Mouse (Mus musculus): ENCODE data around the gene Tomm40l.
A peak's percentile ranks its signal among the peaks of the same experiment; 100 is the strongest.

Gene Tomm40l

DNA sequence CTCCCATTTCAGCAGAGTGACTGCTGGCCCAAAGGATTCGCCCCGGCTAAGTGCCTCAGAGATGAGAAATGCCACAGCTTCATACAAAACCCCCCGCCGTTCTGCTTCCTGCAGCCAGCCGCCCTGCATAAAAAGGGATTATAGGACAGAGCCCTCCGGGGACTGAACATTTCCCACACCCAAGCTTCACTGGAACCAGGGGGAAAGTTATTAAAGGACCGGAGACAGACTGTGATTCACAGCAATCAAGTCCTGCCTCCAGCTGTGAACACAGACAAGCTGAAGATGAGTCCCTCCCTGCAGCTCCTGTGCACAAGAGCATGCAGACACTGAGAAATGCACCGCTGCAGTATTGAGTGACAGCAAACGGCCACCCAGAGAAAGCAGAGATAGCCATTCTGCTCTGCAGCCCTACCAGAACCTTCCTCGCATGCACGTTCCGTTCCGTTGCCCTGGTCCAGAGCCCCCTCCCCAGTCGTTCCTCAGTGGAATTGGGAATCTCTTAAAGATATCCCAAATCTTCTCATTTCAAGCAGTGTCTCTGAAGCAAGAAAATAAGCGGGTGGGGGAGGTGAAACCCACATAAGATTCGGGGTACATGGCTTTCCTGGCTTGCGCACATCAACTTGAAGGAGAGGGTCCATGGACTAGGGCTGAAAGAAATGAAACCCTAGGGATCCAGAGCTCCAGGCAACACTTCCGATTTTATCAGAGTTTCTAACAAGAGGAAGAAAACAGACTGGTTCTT lies 29.0 kb downstream of the Tomm40l start:
- DNase-seq (ENCODE audit: low read depth): no peak

- DNase-seq (ENCODE audit: low read depth): no peak
Measured at GRCm38 (mm10) chr1:171192283-171192682, 30.0 kb downstream of the Tomm40l start.

DNA sequence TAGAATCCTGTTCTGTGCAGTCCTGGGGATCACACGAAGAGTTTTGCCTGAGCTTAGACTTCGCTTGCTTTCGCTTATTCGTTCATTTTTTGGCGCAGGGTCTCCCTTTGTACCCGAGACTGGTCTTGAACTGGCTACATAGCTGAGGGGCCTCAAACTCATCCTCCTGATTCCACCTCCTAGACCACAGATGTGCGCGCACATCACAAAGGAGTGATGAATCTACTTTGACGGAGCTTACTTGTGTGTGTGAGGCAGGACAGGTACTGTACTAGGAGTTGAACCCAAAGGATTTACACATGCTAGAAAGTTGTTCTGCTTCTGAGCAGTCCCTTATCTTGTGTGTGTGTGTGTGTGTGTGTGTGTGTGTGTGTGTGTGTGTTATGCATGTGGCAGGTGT lies 31.5 kb downstream of the Tomm40l start:
- DNase-seq (ENCODE audit: low read depth): no peak

DNA sequence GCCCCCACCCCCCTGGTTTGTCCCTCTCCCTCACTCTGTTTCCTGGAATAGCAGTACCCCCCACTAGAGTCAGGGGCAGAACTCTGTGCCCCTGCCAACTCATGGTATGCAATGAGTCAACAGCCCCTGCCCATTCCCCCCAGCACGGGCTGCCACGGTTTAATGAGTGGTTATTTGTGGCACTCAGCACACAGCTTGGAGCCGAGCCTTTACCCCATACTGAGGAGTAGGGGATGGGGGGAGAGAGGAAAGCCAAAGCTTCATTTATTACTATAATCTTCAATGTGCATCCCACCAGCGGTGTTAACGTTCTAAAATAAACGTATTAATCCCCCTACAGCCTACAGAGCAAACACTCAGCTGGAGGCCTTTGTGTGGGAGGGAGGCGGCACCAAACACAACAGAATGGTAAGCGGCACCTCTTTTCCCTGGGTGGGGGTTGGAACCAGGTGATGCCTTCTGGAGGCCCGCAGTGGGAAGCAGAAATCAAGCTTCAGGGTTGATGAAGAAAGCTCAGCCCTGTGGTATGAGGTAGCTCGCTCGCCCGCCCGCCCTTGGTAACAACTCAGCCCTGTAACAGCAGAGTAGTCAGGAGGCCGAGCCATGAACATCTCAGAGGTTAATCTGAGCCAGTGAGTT lies 32.7 kb downstream of the Tomm40l start:
- DNase-seq (ENCODE audit: low read depth): no peak

- DNase-seq (ENCODE audit: low read depth): no peak
Measured at GRCm38 (mm10) chr1:171189046-171189445, 33.3 kb downstream of the Tomm40l start.

DNA sequence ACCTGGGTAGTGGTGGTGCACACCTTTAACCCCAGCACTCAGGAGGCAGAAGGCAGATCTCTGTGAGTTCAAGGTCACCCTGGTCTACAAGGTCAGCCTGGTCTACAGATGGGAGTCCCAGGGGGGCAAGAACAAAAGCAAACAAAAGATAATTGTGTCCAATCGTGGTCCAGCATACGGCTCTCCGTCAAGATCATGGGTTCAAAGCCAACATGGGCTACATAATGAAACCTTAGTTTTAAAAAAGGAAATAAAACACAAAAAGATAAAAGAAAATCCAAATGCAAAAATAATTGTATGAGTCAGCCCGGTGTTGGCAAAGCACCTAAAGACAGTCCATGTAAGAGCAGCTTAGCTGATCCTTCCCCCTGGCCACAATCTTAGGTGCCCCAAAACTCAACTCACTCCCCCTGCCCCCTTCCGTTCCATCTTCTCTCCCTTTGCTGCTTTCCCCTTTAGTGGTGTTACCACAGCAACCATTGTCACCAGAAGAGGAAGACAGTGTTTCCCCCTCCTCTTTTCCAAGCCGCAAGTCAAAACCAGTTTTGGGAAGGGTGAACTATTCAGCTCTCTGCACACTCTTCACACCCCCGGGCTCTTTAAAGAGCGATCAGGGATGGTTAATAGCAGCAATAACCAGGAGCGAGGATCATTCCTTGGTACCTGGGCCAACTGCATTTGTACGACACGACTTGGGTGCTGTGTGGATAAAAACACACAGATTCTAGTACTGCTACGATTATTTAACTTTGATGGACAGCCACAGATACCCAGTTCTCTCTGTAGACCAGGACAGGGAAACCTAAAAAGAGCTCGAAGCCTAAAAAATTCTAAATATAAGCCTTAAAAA lies 34.2 kb downstream of the Tomm40l start:
- no peak for DNase-seq (ENCODE audit: low read depth)

DNA sequence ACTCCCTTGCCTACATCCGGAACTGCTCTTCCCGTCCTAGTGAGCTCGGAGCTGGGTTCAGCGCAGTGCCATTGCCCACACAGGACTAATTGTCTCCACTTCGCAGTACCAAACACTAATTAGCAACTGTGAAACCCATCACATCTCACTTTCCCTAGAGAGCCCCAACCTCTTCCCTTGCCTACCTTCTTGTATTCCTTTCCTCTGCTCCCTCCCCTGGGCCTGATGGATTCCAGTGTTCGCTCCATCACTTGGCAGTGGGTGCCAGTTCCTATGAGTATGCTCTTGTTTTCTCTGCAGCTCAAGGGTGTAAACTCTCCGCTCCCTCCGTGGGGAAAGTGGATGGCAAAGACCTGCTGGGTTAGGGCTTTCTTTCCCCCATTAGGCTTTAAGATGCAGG lies 36.7 kb downstream of the Tomm40l start:
- no peak for DNase-seq (ENCODE audit: low read depth)

DNA sequence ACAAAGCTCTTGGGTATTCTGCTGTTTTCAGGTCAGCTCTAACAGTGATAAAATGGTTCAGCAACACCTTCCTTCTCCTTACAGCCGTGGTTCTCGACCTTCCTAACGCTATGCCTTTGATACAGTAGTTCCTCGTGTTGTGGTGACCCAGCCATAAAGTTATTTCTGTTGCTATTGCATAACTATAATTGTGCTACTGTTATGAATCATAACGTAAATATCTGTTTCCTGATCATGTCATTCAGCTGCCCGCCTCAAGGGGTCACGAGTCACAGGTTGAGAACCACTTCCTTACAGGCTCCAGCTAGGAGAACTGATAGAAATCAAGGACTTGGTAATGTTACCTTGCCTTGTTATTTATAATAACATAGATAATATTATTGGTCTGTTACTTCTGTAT lies 38.0 kb downstream of the Tomm40l start:
- DNase-seq (ENCODE audit: low read depth): peak; percentile 36

DNA sequence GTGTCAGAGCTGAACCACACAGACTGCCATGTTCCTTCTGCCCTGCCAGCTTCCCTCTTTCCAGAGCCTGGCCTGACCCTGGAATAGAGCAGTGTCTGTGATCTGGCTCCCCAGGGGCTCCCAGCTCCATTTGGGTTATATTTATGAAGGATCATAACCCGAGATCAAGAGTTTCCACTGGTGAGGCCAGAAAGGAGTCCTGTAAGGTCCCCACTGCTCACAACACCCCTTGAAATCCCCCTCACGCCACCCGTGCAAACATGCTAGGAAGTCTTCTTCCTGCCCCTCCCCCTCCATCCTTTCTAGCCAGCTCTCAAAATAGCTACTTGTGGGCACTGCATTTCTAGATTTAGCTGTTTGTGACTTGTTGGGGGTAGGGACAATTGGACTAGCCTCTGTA lies 38.7 kb downstream of the Tomm40l start:
- no peak for DNase-seq (ENCODE audit: low read depth)

DNA sequence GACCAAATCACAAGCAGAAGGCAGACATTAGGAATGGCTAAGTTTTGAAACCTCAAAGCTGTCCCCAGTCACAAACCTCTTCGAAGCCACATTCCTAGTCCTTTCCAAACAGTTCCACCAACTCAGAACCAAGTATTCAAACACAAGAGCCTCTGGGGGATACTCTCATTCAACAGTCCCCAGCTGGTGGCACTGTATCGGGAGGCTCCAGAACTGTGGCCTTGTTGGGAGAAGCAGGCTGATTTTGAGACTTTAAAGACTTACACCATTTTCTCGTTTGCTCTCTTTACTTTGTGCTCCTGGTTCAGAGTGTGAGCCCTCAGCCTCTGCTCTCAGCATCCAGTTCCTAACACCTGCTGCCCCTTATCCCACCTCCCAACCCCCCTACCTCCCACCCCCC lies 39.3 kb downstream of the Tomm40l start:
- DNase-seq (ENCODE audit: low read depth): no peak

- DNase-seq (ENCODE audit: low read depth): no peak
Measured at GRCm38 (mm10) chr1:171179487-171180171, 42.7 kb downstream of the Tomm40l start.

DNA sequence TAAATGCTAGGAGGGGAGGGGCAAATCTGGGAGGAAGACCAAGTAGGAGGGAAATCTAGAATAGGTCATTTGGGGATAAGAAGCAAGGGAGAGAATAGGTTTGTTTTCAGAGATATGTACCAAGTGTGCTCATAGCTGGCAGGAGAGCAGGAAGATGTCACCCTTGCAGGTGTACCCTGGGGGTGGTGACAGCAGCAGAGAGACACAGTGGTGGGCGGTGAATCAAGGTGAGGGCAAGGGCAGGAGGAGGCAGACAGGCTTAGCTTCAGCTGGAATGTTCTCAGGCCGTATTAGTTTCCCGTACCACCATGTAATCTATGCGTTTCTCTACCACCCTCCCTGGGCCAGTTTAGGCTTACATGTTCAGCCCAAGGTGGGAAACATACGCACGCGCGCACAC lies 49.5 kb downstream of the Tomm40l start:
- DNase-seq (ENCODE audit: low read depth): no peak

DNA sequence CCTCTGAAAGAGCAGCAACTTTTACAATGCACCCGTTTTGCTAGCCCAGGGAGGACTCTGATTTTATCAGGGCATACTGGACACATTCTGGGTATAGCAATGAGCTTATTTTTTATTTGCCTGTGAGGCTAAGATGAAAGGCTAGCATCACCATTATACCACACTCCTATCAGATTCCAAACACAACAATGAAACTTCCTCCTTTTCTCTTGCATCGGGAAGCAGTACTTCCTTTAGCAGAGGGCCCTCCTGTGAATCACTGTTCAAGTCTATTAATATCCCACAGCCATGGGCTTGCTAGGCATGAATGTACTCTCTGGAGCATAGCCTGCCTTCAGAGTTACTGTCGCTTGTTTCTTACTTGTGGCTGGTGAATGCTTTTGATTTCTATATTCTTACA lies 51.2 kb downstream of the Tomm40l start:
- DNase-seq (ENCODE audit: low read depth): no peak

DNA sequence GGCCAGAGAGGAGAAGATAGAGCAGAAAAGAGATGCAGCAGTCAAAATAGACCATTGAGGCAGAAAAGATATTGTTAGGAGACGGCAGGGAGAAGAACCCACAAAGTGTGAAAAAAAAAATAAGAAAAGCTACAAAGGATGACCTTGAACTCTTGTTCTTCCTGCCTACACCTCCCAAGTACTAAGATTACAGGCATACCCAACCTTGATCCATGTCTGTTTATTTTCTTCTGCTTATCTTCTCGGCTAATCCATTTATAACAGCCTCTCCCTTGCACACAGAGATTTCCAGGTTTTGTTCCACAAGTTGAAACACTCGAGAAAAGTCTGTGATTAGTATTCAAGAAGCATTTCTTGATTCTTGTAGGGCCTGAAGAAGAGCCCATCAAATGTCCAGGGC lies 52.4 kb downstream of the Tomm40l start:
- no peak for DNase-seq (ENCODE audit: low read depth)

- no peak for DNase-seq (ENCODE audit: low read depth)
Measured at GRCm38 (mm10) chr1:171168906-171169305, 53.4 kb downstream of the Tomm40l start.
